Mouse (Mus musculus): ENCODE results near the gene Rin3. TPM values are rescaled to one million over a fixed set of nuclear protein-coding genes. Genes with fewer than 3 reads are reported as not detected.

Rin3 gene
- polyA plus RNA-seq, 1 experiment from 2014 or later: 9.0 TPM

DNA sequence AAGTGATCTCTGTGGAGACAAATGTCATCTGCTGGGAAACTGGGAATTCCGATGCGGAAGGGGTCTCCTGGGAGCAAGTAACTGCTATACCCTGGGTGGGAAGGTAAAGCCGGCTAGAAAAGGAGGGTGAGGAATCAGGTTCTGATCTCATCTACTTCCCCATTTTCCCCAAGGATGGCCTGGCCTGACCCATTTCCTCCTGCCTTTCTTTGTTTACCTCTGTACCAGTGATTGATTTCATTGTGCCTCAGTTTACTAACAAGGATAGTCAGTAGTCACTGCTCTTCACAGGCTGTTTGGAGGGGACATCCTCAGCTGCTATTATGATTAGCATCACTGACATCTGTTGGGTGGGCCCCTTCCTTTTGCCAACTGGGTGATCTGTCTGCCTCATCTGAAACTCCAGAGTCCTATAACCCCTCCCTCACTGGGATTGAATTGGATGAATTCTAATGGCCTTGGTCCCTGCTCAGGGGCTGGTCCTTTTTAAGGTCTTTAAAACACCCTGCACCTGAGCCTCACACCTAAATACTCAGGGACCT lies 1.8 kb downstream of the Rin3 start:
- Histone ChIP-seq H3K27me3 (ENCODE audit: insufficient read depth, poor library complexity, severe bottlenecking) (no peaks in the 10 kb centered on the region), H3K4me1 (peaks cover 64% of the 10 kb centered on the region), H3K36me3 (no peaks in the 10 kb centered on the region), H3K27ac (peak overlapping the region; percentile 4), H3K9me3 (no peaks in the 10 kb centered on the region), H3K4me3 (peak overlapping the region; percentile 71)
- 23% methylated on average over 3 of the region's 3 CpGs for WGBS
- DNase-seq (ENCODE audit: low spot score): no peak

GRCm38 (mm10) chr12:102285318-102285717 lies 2.5 kb downstream of the Rin3 start:
- Histone ChIP-seq H3K4me3 (0 out of 2 replicates have a peak overlapping the region, but pooled peaks have one; percentile 25), H3K4me1 (peaks cover 64% of the 10 kb centered on the region)

DNA sequence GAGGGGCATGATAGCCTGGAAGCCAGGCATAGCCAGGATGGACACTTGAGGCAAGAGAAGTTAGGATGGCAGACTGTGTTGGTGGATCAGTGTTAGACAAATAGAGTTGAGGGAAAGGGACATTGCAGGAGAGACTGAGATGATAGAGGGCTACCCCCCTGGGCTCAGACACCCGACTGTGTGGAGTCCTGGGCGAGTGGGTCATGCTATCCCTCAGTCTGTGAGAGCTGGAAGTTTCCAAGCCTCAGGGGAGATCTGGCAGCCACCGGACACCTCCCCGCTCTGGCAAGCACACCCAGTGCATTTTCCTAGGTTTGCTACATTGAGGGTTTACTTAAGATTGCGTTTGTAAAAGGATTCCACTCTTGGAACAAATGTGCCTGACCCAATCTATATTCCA lies 2.9 kb downstream of the Rin3 start:
- Histone ChIP-seq H3K36me3 (no peaks in the 10 kb centered on the region), H3K4me1 (peaks cover 64% of the 10 kb centered on the region), H3K4me3 (0 out of 2 replicates have a peak overlapping the region, but pooled peaks have one; percentile 25), H3K27ac (peak overlapping the region; percentile 4; the same call in 1 of the 2 replicates), H3K9me3 (no peaks in the 10 kb centered on the region), H3K27me3 (ENCODE audit: insufficient read depth, poor library complexity, severe bottlenecking) (no peaks in the 10 kb centered on the region)
- no peak for DNase-seq (ENCODE audit: low spot score)
- 72% methylated on average over 5 of the region's 5 CpGs for WGBS

More at GRCm38 (mm10) chr12:102285318-102285717, 2.5 kb downstream of the Rin3 start:
- no peak for DNase-seq (ENCODE audit: low spot score)
- Histone ChIP-seq H3K27ac (peak overlapping the region; percentile 4; the same call in 1 of the 2 replicates), H3K36me3 (no peaks in the 10 kb centered on the region), H3K9me3 (no peaks in the 10 kb centered on the region), H3K27me3 (ENCODE audit: insufficient read depth, poor library complexity, severe bottlenecking) (no peaks in the 10 kb centered on the region)
- 64% methylated on average over 6 of the region's 6 CpGs for WGBS

GRCm38 (mm10) chr12:102286681-102287414 lies 4.0 kb downstream of the Rin3 start:
- WGBS: 52% methylated on average over 10 of the region's 10 CpGs
- Histone ChIP-seq H3K27ac (peak overlapping the region; percentile 75), H3K27me3 (ENCODE audit: insufficient read depth, poor library complexity, severe bottlenecking) (no peaks in the 10 kb centered on the region), H3K4me3 (no peak overlapping the region), H3K36me3 (no peaks in the 10 kb centered on the region), H3K9me3 (no peaks in the 10 kb centered on the region), H3K4me1 (peaks cover 73% of the 10 kb centered on the region)
- no peak for DNase-seq (ENCODE audit: low spot score)

- Histone ChIP-seq H3K4me1 (peaks cover 75% of the 10 kb centered on the region), H3K36me3 (no peaks in the 10 kb centered on the region), H3K27ac (peak overlapping the region; percentile 72; the same call in 1 of the 2 replicates), H3K27me3 (ENCODE audit: insufficient read depth, poor library complexity, severe bottlenecking) (no peaks in the 10 kb centered on the region), H3K9me3 (no peaks in the 10 kb centered on the region), H3K4me3 (no peak overlapping the region)
- no peak for DNase-seq (ENCODE audit: low spot score)
- WGBS: 58% methylated on average over 6 of the region's 6 CpGs
Observed at GRCm38 (mm10) chr12:102287904-102288602, 5.2 kb downstream of the Rin3 start.

DNA sequence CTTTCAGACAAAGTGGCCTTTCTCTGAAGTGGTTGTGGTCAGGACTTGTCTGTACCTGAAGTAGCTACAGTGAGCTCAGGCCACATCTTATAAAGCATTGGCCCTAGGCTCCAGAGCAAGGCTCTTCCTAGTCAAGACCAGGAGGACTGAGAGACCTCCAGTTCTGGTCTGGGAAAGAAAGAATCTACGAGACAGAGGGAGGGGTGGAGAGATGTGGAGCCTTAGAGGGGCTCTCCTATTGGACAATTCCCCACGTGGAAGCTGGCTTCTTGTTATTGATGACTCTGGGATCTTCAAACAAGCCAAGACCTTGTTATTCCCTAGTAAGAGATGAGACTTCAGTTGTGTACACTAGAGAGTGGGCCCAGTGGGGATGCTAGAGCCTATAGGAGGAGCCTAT lies 6.0 kb downstream of the Rin3 start:
- Histone ChIP-seq H3K9me3 (no peaks in the 10 kb centered on the region), H3K36me3 (no peaks in the 10 kb centered on the region), H3K27me3 (ENCODE audit: insufficient read depth, poor library complexity, severe bottlenecking) (no peaks in the 10 kb centered on the region), H3K27ac (no peak overlapping the region), H3K4me3 (no peak overlapping the region), H3K4me1 (peaks cover 69% of the 10 kb centered on the region)
- DNase-seq (ENCODE audit: low spot score): no peak
- 51% methylated on average over 2 of the region's 2 CpGs for WGBS

DNA sequence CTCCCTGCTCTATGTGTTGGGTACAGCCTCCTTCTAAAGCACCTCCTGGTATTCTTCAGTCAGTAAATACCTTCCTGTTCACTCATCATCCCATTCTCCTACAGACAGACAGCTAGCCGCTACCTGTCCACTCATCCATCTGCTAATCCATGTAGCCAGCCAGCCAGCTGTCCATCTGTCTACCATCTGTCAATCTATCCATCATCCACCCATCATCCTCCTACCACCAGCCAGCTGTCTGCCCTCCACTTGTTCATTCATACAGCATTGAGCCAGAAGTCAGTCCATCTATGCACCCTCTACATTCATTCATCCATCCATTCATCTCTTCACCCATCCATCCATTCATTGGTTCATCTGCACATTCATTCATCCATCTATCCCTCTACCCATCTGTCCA lies 6.7 kb downstream of the Rin3 start:
- no peak for DNase-seq (ENCODE audit: low spot score)
- no peak overlapping the region for H3K27ac ChIP-seq
- H3K9me3 ChIP-seq: no peaks in the 10 kb centered on the region
- H3K36me3 ChIP-seq: no peaks in the 10 kb centered on the region
- peaks cover 70% of the 10 kb centered on the region for H3K4me1 ChIP-seq
- WGBS: 88% methylated on average over 1 of the region's 1 CpGs
- H3K4me3 ChIP-seq: no peak overlapping the region
- no peaks in the 10 kb centered on the region for H3K27me3 ChIP-seq (ENCODE audit: insufficient read depth, poor library complexity, severe bottlenecking)

GRCm38 (mm10) chr12:102290662-102291061 lies 7.8 kb downstream of the Rin3 start:
- Histone ChIP-seq H3K4me3 (no peak overlapping the region), H3K9me3 (no peaks in the 10 kb centered on the region), H3K27ac (no peak overlapping the region), H3K27me3 (ENCODE audit: insufficient read depth, poor library complexity, severe bottlenecking) (no peaks in the 10 kb centered on the region), H3K4me1 (peaks cover 71% of the 10 kb centered on the region), H3K36me3 (no peaks in the 10 kb centered on the region; the same call in 1 of the 2 replicates)
- WGBS: 84% methylated on average over 2 of the region's 2 CpGs
- no peak for DNase-seq (ENCODE audit: low spot score)

DNA sequence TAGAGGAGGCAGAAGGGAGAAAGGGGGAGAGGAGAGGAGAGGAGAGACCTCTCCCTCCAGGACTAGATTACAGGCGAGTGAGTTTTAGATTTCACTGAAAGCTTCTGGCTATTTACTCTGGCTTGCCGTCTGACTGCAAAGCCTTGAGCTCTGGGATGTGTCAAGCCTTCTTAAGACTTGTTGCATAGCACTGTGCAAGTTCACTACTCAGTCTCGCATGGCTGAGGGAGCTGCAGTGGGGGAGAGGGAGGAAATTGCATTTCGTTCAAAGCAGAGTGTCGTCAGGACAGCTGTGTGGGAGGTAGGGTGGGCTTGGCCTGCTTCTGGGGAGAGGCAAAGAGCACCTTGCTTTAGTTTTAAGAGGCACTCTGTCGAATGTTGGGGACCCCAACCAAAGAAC lies 8.8 kb downstream of the Rin3 start:
- Histone ChIP-seq H3K4me1 (peaks cover 69% of the 10 kb centered on the region), H3K27me3 (ENCODE audit: insufficient read depth, poor library complexity, severe bottlenecking) (no peaks in the 10 kb centered on the region), H3K9me3 (no peaks in the 10 kb centered on the region), H3K4me3 (no peak overlapping the region), H3K27ac (peak overlapping the region; percentile 56), H3K36me3 (no peaks in the 10 kb centered on the region; the same call in 1 of the 2 replicates)
- 29% methylated on average over 6 of the region's 6 CpGs for WGBS
- no peak for DNase-seq (ENCODE audit: low spot score)

DNA sequence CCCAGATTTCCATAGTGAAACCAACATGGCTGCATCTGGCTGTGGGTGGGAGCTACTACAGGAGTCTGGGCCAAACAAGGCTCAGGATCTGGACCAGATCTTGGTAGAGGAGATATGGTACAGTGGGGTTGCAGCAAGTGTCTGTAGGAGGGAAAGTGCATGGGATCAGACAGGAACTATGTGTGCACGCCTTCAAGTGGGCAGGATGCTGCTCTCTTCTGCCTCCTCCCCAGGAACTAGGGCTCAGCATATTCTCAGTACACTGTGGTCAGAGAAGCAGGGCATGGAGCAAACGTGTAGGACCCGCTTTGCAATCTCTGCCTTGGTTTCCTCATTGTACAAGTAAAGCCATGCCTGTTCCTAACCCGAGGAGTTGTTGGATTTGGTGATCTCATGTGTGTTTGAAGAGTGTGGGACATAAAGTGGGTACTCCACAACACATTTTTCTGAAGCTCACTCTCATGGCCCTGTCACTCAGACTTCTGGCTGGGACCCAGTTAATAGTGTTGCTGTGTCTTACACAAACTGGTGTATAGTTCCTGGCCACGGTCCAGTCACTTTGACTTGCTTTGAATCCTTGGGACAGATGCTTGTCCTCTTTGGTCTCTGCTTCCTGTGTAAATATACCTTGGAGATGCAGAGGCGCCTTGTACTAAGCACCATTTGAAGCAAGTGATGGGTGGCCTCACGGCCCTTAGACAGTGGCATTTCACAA lies 9.8 kb downstream of the Rin3 start:
- DNase-seq (ENCODE audit: low spot score): no peak
- WGBS: 78% methylated on average over 7 of the region's 7 CpGs

GRCm38 (mm10) chr12:102294634-102295033 lies 11.8 kb downstream of the Rin3 start:
- no peaks in the 10 kb centered on the region; the same call in 1 of the 2 replicates for H3K36me3 ChIP-seq
- H3K27me3 ChIP-seq (ENCODE audit: insufficient read depth, poor library complexity, severe bottlenecking): no peaks in the 10 kb centered on the region
- no peak for DNase-seq (ENCODE audit: low spot score)
- no peaks in the 10 kb centered on the region for H3K9me3 ChIP-seq
- no peak overlapping the region for H3K27ac ChIP-seq
- peaks cover 58% of the 10 kb centered on the region for H3K4me1 ChIP-seq
- 70% methylated on average over 5 of the region's 5 CpGs for WGBS
- H3K4me3 ChIP-seq: no peak overlapping the region

More for the DNA sequence above, 9.8 kb downstream of the Rin3 start:
- no peaks in the 10 kb centered on the region; the same call in 1 of the 2 replicates for H3K36me3 ChIP-seq
- no peaks in the 10 kb centered on the region for H3K27me3 ChIP-seq (ENCODE audit: insufficient read depth, poor library complexity, severe bottlenecking)
- no peaks in the 10 kb centered on the region for H3K9me3 ChIP-seq
- H3K4me3 ChIP-seq: no peak overlapping the region
- no peak overlapping the region; the same call in 1 of the 2 replicates for H3K27ac ChIP-seq
- H3K4me1 ChIP-seq: peaks cover 63% of the 10 kb centered on the region

DNA sequence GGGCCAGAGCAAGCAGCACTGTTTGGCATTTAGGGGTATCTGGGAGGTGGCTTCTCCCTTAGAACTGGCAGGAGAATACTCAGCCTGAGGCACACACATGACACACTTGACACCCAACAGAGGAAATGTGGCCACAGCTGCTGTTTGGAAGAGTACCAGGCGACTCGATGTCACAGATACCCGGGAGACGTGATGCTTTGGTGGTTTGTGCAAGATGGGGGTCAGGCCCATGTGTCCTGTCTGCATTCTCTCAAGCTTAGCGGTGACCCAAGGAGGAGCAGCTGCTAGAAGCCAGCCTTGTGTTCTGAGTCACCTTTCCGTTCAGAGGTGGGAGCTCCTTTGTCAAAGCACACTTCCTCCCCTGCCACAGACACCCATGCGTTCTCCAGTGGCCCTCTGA lies 12.4 kb downstream of the Rin3 start:
- H3K36me3 ChIP-seq: no peaks in the 10 kb centered on the region; the same call in 1 of the 2 replicates
- 62% methylated on average over 7 of the region's 7 CpGs for WGBS
- H3K27ac ChIP-seq: no peak overlapping the region
- no peaks in the 10 kb centered on the region for H3K27me3 ChIP-seq (ENCODE audit: insufficient read depth, poor library complexity, severe bottlenecking)
- no peak overlapping the region for H3K4me3 ChIP-seq
- no peaks in the 10 kb centered on the region for H3K9me3 ChIP-seq
- H3K4me1 ChIP-seq: peaks cover 58% of the 10 kb centered on the region
- no peak for DNase-seq (ENCODE audit: low spot score)

All from heart, embryonic 10.5 days (tissue).